In the genomic region with DNA sequence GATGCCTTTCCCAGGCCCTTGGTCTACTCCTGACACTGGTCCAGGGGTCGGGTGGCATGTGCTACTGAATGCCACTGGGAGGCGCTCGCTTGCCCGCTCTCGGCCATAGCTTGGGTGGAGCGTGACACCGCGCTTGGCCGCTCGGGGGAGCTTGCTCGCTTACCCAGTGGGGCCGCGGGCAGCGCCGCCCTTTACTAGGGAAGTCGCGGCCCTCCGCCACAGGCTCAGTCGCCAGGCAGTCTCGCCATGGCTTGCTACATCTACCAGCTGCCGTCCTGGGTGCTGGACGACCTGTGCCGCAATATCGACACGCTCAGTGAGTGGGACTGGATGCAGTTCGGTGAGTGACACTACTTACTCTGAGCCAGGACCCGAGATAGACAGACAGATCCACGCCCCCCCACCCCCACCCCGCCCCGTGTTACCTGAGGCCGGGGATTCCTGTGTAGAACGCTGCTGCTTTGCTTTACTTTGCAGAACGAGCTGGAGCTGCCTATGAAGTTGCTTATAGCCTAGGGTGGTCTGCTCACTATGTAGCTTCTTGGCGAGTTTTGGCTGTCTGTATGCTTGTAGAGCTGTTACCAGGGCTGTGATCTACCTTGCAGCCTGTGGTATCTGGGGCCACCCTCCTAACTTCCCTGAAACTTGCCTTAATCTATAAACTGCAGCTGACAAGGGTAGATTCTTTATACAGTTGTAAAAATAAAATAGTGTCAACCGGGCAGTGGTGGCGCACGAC, we compare ENCODE assay signal across 8 mouse cellular contexts. TPM values are rescaled to one million over a fixed set of nuclear protein-coding genes. Genes with fewer than 3 reads are reported as not detected.
A peak's percentile ranks its signal among the peaks of the same experiment; 100 is the strongest.
DNase-seq lines count a peak whose midpoint lies in the region; ATAC-seq and TF ChIP-seq lines count a peak whose summit lies in the region.

A gene (plus strand): TSS at position 166 of the 739 bp plus-strand sequence.

- H3K27ac ChIP-seq in cortical plate, adult 2 months (ENCODE audit: insufficient read depth, low read length), result 0 out of 2 replicates have a peak within 1 kb of the TSS, but pooled peaks have one; percentile 39

- peak; percentile 97 for DNase-seq in ZHBTc4 (ENCODE audit: low read depth, low spot score)
- peak; percentile 96 for DNase-seq in gastrocnemius, postnatal 10 days
- peak; percentile 96 for DNase-seq in induced T-regulatory cell, adult 2 months (ENCODE audit: low read depth)
- DNase-seq in left cerebral cortex, adult 9 months (ENCODE audit: low spot score in 2 of 2), result peak; percentile 79 to 96
- DNase-seq in right cerebral cortex, postnatal 14 days, result peak; percentile 95
- DNase-seq in urinary bladder, postnatal 36 days (ENCODE audit: low spot score in 2 of 2), result peak; percentile 93 to 96

- TF ChIP-seq POLR2A in cortical plate, adult 2 months (IDR thresholded peaks at IDR 0.05; ENCODE audit: extremely low read depth, insufficient read depth, low read length), result peak; percentile 82

- peak; percentile 80 for TF ChIP-seq CTCF in cortical plate, adult 2 months (IDR thresholded peaks at IDR 0.05; ENCODE audit: extremely low read depth, insufficient read depth, low read length)

- ATAC-seq in megakaryocyte progenitor cell, adult 5-6 weeks (replicated peaks; ENCODE audit: poor library complexity), result peak; percentile 97

- no peaks in the 10 kb centered on the region; the same call in 1 of the 2 replicates for H3K4me1 ChIP-seq in cortical plate, adult 2 months (ENCODE audit: control insufficient read depth, insufficient read depth, low read length)

- H3K4me3 ChIP-seq in cortical plate, adult 2 months (ENCODE audit: insufficient read depth, low read length), result peak within 1 kb of the TSS; percentile 73

RNA-seq across cellular contexts. Expression of the gene that starts here (rescaled TPM):
- 23.7 and 24.7 TPM in 2 replicates for polyA plus RNA-seq in cortical plate, adult 2 months (2012; rRNA removed)
- 1 to 10 TPM; 6.3 to 7.2 TPM for total RNA-seq in gastrocnemius, postnatal 10 days (2021)
- total RNA-seq in megakaryocyte progenitor cell, adult 5-6 weeks (2015), result 4.9 and 10.8 TPM in 2 replicates
- 20.9 and 30.4 TPM in 2 replicates for total RNA-seq in megakaryocyte progenitor cell, adult 5-6 weeks (2017)

Comparison
In these comparisons a context has a peak if more than half of its experiments do, and no peak if none do; other contexts are left out.
1. Peak in every context shown above with its lines: DNase-seq, ATAC-seq, H3K4me3 ChIP-seq and H3K27ac ChIP-seq.